Mouse (Mus musculus) lung, adult 2 months (tissue): Measurements from ENCODE around the gene Tmem82.

ENCODE experiments used
- CTCF ChIP-seq: fragments of 200-500 bp; IDR thresholded peaks from 2 replicates; pipeline ENCODE4 v1.5.1; 2011; ENCODE audit warnings: mild to moderate bottlenecking, low read length, control low read depth; ENCODE audit not compliant: insufficient read depth
- POLR2A ChIP-seq: fragments of 200-500 bp; IDR thresholded peaks from 2 replicates; pipeline ENCODE4 v1.6.1; 2011; ENCODE audit warnings: low read depth, mild to moderate bottlenecking, control low read depth, low read length, borderline replicate concordance; ENCODE audit errors: extremely low read depth

- TF ChIP-seq CTCF (no peak), POLR2A (no peak)
These were observed 13.9 kb downstream of the Tmem82 start for GRCm38 (mm10) chr4:141604493-141604892.
